Mouse (Mus musculus): Measurements from ENCODE around the gene Vmn1r17.
"Not testable (repeated sequence)": the region's sequence is repeated elsewhere in the genome, so short reads cannot be mapped to it uniquely, and the experiment has no call there.

- TF ChIP-seq CTCF (IDR thresholded peaks at IDR 0.05; ENCODE audit: extremely low read depth, insufficient read depth, insufficient read length, insufficient replicate concordance); POLR2A (IDR thresholded peaks at IDR 0.05; ENCODE audit: low read depth, low read length): not testable (repeated sequence)
Observed at GRCm38 (mm10) chr6:57365866-57366265, 2.3 kb upstream of the Vmn1r17 start.

All from spleen, adult 2 months (tissue).